In the genomic region with DNA sequence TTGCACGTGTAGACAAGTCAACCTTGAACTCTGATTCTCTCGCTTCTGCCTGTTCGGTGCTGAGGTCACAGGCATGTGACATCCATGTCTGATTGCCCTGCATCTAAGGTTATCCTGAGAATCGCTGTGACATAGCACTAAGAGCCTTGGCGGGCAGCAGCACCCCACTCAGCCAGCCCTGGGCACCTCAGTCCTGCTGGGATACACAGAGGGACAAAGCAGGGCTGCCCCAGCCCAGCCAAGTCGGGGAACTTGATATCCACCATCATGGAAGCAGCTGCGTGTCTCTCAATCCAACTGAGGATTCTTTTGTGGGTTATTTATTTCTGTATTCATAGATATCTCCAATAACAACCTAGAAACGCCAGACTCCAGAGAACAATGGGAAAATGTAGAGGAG, we compare ENCODE assay signal across 16 mouse cellular contexts.
"Had no signal": no experiment of that assay in that cellular context is flagged by ENCODE, and none has a peak within 500 bp of the region (broad histone marks: within the 10 kb centered on the region; RNA-seq: fewer than 3 reads in every experiment).

No protein-coding gene starts in this region.

- H3K27me3 ChIP-seq: lung, embryonic 15.5 days had no signal

- H3K9ac ChIP-seq: kidney, embryonic 15.5 days; liver, embryonic 14.5 days; lung, embryonic 15.5 days; midbrain, embryonic 13.5 days had no signal

- H3K36me3 ChIP-seq: kidney, embryonic 15.5 days; lung, embryonic 15.5 days; midbrain, embryonic 10.5 days; midbrain, embryonic 13.5 days had no signal

- H3K9me3 ChIP-seq: kidney, embryonic 15.5 days; lung, embryonic 15.5 days; midbrain, embryonic 10.5 days; midbrain, embryonic 13.5 days had no signal

- ATAC-seq: midbrain, embryonic 13.5 days; midbrain, embryonic 16.5 days had no signal

- H3K4me3 ChIP-seq: kidney, embryonic 15.5 days; left cerebral cortex, adult 2 months; lung, embryonic 15.5 days; megakaryocyte, embryonic 14.5 days; midbrain, embryonic 10.5 days; midbrain, embryonic 13.5 days had no signal

- DNase-seq: kidney, postnatal 10 days; kidney, postnatal 36 days; layer of hippocampus, postnatal 36 days; lung, adult 18-20 months; lung, postnatal 10 days; lung, postnatal 36 days; thymus, adult 18-20 months; thymus, postnatal 25 days had no signal

- H3K4me1 ChIP-seq: lung, embryonic 15.5 days; megakaryocyte, embryonic 14.5 days had no signal

- H3K4me2 ChIP-seq: midbrain, embryonic 13.5 days had no signal

- H3K27ac ChIP-seq: kidney, embryonic 15.5 days; left cerebral cortex, adult 2 months; liver, embryonic 14.5 days; lung, embryonic 15.5 days; midbrain, embryonic 10.5 days; midbrain, embryonic 13.5 days had no signal
